Mouse (Mus musculus) hindbrain, embryonic 16.5 days (tissue): ENCODE results near the gene Cbx2. TPM values are rescaled to one million over a fixed set of nuclear protein-coding genes. Genes with fewer than 3 reads are reported as not detected.
A peak's percentile ranks its signal among the peaks of the same experiment; 100 is the strongest.

ENCODE experiments used
- ATAC-seq: fragments of 200-750 bp; cut with Nextera tagmentation; 2 replicates; pipeline ENCODE4 v1.8.0; 2017; ENCODE audit warnings: moderate TSS enrichment, moderate library complexity
- H3K27ac ChIP-seq: fragments of 300-500 bp; sonication (generic); 2 replicates; pipeline ENCODE4 v1.5.1; 2014; ENCODE audit warnings: low read depth, mild to moderate bottlenecking, control low read depth, low read length, moderate library complexity
- H3K27me3 ChIP-seq: fragments of 300-500 bp; sonication (generic); replicated peaks from 2 replicates; pipeline ENCODE4 v1.6.1; 2014; ENCODE audit warnings: low read length; ENCODE audit not compliant: control insufficient read depth, insufficient read depth
- H3K36me3 ChIP-seq: fragments of 300-500 bp; sonication (generic); 2 replicates; pipeline ENCODE4 v1.6.1; 2014; ENCODE audit warnings: mild to moderate bottlenecking, low read length, moderate library complexity, mixed read lengths; ENCODE audit not compliant: control insufficient read depth, insufficient read depth
- H3K4me1 ChIP-seq: fragments of 300-500 bp; sonication (generic); 2 replicates; pipeline ENCODE4 v1.6.1; 2014; ENCODE audit warnings: low read depth, low read length; ENCODE audit not compliant: control insufficient read depth, insufficient read depth
- H3K4me2 ChIP-seq: fragments of 300-500 bp; sonication (generic); 2 replicates; pipeline ENCODE4 v1.6.1; 2014; ENCODE audit warnings: mild to moderate bottlenecking, low read length, control low read depth, moderate library complexity
- H3K4me3 ChIP-seq: fragments of 300-500 bp; sonication (generic); 2 replicates; pipeline ENCODE4 v1.5.1; 2014; ENCODE audit warnings: mild to moderate bottlenecking, low read length, control low read depth, moderate library complexity
- H3K9ac ChIP-seq: fragments of 300-500 bp; sonication (generic); 2 replicates; pipeline ENCODE4 v1.6.1; 2014; ENCODE audit warnings: low read depth, mild to moderate bottlenecking, control low read depth, low read length, moderate library complexity
- H3K9me3 ChIP-seq: fragments of 300-500 bp; sonication (generic); 2 replicates; pipeline ENCODE4 v1.6.1; 2014; ENCODE audit warnings: mild to moderate bottlenecking, low read length, moderate library complexity; ENCODE audit not compliant: control insufficient read depth
- WGBS: fragments of 180-500 bp; shearing (Covaris S2); extraction: QIAGEN DNeasy Blood & Tissue Kit; methylation state at CpG from one replicate; pipeline ENCODE4 v1.1.7; 2014; 5-methylcytosine and 5-hydroxymethylcytosine counted together
- polyA plus RNA-seq: library from polyadenylated mRNA; unstranded; fragments of >200 nt; fragmentation: Nextera tagmentation; extraction: Ambion mirVana; gene quantifications from 2 replicates; pipeline ENCODE4 v1.2.1, GENCODE M21; 2015

Cbx2 gene
- polyA plus RNA-seq: 10.7 and 14.0 TPM in 2 replicates

DNA sequence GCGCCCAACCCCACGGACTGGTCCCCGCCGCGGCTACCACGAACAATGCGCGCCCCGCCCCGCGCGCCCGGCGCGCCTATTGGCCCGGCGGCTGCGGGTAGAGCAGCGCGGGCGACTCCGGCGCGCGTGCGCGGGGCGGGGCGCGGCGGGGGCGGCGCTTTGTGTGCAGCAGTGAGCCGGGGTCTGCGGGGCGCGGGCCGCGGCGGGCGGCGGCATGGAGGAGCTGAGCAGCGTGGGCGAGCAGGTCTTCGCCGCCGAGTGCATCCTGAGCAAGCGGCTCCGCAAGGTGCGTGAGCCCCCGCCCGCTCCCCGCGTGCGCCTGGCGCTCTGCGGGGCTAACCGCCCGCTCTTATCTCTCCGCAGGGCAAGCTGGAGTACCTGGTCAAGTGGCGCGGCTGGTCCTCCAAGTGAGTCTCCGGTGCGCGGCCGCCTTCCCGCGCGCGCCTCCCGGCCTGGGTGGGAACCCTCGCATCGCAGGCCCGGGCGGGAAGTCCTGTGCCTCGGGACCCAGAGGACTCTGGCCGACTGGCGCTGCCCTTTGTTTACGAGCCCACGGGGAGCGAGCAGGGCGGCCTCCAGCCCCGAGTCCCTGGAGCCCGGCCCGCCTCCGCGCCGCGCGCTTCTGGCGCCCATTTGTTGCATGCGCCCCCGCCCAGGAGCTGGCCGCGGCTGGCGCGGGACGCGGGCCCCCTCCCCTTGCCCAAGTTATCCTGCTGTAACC, at the start of gene Cbx2:
TSS of gene Cbx2 (plus strand) at position 68 of the 721 bp plus-strand sequence.
- peaks cover 13% of the 10 kb centered on the region for H3K36me3 ChIP-seq
- WGBS: under 1% methylated on average over 83 of the region's 99 CpGs
- ATAC-seq: peak; percentile 95
- peaks cover 5% of the 10 kb centered on the region; the same call in 1 of the 2 replicates for H3K27me3 ChIP-seq
- H3K9ac ChIP-seq: peak within 1 kb of the TSS; percentile 94
- H3K4me3 ChIP-seq: peak within 1 kb of the TSS; percentile 94
- no peaks in the 10 kb centered on the region for H3K9me3 ChIP-seq
- peak within 1 kb of the TSS; percentile 91 for H3K4me2 ChIP-seq
- H3K4me1 ChIP-seq: peaks cover 37% of the 10 kb centered on the region
- H3K27ac ChIP-seq: peak within 1 kb of the TSS; percentile 86

GRCm38 (mm10) chr11:118974340-118974739, 48.4 kb upstream of the Cbx2 start:
- Histone ChIP-seq H3K36me3 (no peaks in the 10 kb centered on the region), H3K27ac (no peak overlapping the region), H3K4me3 (no peak overlapping the region), H3K9ac (no peak overlapping the region), H3K4me2 (no peak overlapping the region), H3K27me3 (no peaks in the 10 kb centered on the region; the same call in 1 of the 2 replicates), H3K4me1 (peaks cover 16% of the 10 kb centered on the region), H3K9me3 (no peaks in the 10 kb centered on the region)
- 87% methylated on average over 7 of the region's 7 CpGs for WGBS
- no peak for ATAC-seq

GRCm38 (mm10) chr11:118975427-118975826, 47.3 kb upstream of the Cbx2 start:
- no peaks in the 10 kb centered on the region for H3K36me3 ChIP-seq
- H3K4me2 ChIP-seq: peak overlapping the region; percentile 48
- H3K27ac ChIP-seq: no peak overlapping the region
- H3K9me3 ChIP-seq: no peaks in the 10 kb centered on the region
- 1% methylated on average over 10 of the region's 10 CpGs for WGBS
- H3K4me1 ChIP-seq: peaks cover 16% of the 10 kb centered on the region
- H3K27me3 ChIP-seq: no peaks in the 10 kb centered on the region; the same call in 1 of the 2 replicates
- ATAC-seq: no peak
- peak overlapping the region; percentile 46; the same call in 1 of the 2 replicates for H3K9ac ChIP-seq
- H3K4me3 ChIP-seq: 0 out of 2 replicates have a peak overlapping the region, but pooled peaks have one; percentile 1

DNA sequence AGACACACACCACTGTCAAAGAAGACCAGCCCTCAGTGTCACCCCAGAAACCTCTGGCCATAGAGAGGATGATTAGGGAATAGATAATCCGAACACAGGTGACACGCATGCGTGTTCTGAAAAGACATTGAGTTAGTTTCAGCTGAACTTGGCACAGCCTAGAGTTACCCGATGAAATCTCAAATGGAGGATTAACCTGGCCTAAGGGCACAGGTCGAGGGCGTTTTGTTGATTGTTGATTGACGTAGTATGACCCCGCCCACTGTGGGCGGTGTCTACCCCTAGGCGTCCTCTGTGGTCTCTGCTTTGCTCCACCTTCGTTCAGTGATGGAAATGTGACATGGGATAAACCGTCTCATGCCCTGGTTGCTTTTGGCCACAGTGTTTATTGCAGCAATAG, 46.8 kb upstream of the Cbx2 start:
- Histone ChIP-seq H3K9me3 (no peaks in the 10 kb centered on the region), H3K27ac (no peak overlapping the region), H3K27me3 (no peaks in the 10 kb centered on the region; the same call in 1 of the 2 replicates), H3K36me3 (no peaks in the 10 kb centered on the region), H3K4me3 (no peak overlapping the region), H3K9ac (peak overlapping the region; percentile 46; the same call in 1 of the 2 replicates), H3K4me2 (peak overlapping the region; percentile 48), H3K4me1 (peaks cover 16% of the 10 kb centered on the region)
- ATAC-seq: no peak; the same call in 1 of the 2 replicates
- WGBS: 17% methylated on average over 12 of the region's 12 CpGs

DNA sequence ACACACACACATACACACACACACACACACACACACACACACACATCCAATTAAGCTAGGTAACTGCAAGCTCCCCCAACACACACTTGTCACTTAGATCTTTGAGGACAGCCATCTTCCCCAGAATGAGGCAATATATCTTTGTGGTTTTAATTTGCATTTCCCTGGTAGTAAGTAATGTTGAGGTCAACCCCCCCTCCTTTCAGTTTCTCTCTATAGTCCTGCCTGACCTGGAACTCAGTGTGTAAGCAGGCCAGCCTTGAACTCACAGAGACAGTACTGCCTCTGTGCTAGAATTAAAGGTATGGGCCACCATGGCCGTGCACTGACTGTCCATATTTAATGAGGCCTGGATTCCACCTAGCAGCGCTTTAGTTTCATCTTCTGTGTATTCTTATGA, 42.4 kb upstream of the Cbx2 start:
- ATAC-seq: no peak

GRCm38 (mm10) chr11:118981012-118981776, 41.6 kb upstream of the Cbx2 start:
- Histone ChIP-seq H3K9ac (no peak overlapping the region), H3K27me3 (no peaks in the 10 kb centered on the region; the same call in 1 of the 2 replicates)
- no peak for ATAC-seq

More for the DNA sequence above, 42.4 kb upstream of the Cbx2 start:
- Histone ChIP-seq H3K27ac (no peak overlapping the region), H3K9ac (no peak overlapping the region), H3K9me3 (no peaks in the 10 kb centered on the region), H3K4me2 (no peak overlapping the region), H3K4me1 (peaks cover 2% of the 10 kb centered on the region; the same call in 1 of the 2 replicates), H3K36me3 (no peaks in the 10 kb centered on the region), H3K4me3 (no peak overlapping the region), H3K27me3 (no peaks in the 10 kb centered on the region; the same call in 1 of the 2 replicates)
- whole genome bisulfite sequencing: 68% methylated on average over 2 of the region's 2 CpGs

DNA sequence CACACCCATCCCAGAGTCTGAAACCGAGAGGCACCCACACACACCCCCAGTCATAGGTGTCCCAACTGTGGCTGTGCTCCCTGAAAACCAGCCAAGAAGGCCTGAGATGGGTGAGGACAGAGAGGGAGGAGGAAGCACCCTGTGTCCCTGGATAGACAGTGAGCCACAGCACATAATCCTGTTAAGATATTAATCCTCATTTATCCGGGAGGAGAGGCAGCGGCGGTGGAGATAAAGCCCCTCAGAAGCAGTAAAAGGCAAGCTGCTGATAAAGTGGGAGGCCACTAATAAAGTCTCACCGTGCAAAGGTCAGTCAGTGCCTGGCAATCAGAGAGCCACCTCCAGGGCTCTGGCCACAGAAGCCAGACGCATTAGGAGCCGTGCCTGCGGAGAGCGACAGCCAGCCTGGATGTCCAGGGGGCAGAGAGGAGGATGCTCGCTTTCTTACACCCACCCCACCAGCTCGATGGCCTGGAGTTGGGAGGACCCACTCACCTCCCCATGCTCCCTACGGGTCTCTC, 40.1 kb upstream of the Cbx2 start:
- H3K9me3 ChIP-seq: no peaks in the 10 kb centered on the region

More at GRCm38 (mm10) chr11:118981012-118981776, 41.6 kb upstream of the Cbx2 start:
- 71% methylated on average over 18 of the region's 18 CpGs for WGBS
- Histone ChIP-seq H3K27ac (no peak overlapping the region), H3K36me3 (no peaks in the 10 kb centered on the region), H3K4me2 (no peak overlapping the region), H3K4me1 (no peaks in the 10 kb centered on the region; the same call in 1 of the 2 replicates), H3K9me3 (no peaks in the 10 kb centered on the region), H3K4me3 (no peak overlapping the region)

DNA sequence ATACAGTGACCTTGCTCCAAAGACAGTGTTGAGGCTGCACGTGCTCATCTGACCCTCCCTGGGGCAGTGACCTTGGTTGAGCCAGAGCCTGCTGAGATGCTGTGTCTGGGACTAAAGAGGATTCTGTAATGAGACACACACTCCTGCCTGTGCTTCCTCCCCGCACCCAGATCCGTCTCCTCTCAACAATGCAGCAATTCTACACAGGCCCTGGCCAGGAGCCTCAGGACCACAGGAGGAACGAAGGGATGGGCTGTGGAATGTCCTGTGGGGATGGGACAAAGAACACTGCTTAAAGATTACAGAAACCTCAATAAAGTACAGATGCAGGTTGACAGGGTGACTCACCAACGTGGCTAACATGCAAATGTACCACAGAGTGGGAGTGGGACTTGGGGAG, 37.2 kb upstream of the Cbx2 start:
- Histone ChIP-seq H3K27me3 (no peaks in the 10 kb centered on the region), H3K9ac (no peak overlapping the region), H3K9me3 (no peaks in the 10 kb centered on the region), H3K4me2 (no peak overlapping the region), H3K4me3 (no peak overlapping the region), H3K4me1 (no peaks in the 10 kb centered on the region; the same call in 1 of the 2 replicates), H3K36me3 (no peaks in the 10 kb centered on the region), H3K27ac (no peak overlapping the region)
- ATAC-seq: no peak
- 44% methylated on average over 5 of the region's 5 CpGs for WGBS

More for the DNA sequence above, 40.1 kb upstream of the Cbx2 start:
- H3K4me1 ChIP-seq: no peaks in the 10 kb centered on the region; the same call in 1 of the 2 replicates
- H3K36me3 ChIP-seq: no peaks in the 10 kb centered on the region
- no peaks in the 10 kb centered on the region; the same call in 1 of the 2 replicates for H3K27me3 ChIP-seq
- H3K4me2 ChIP-seq: no peak overlapping the region
- H3K4me3 ChIP-seq: no peak overlapping the region
- no peak for ATAC-seq
- WGBS: 67% methylated on average over 12 of the region's 12 CpGs
- H3K9ac ChIP-seq: no peak overlapping the region
- no peak overlapping the region for H3K27ac ChIP-seq
